8 mouse cellular contexts compared by ENCODE assay signal in genomic region chr5:138085421-138085911, GRCm38 (mm10). TPM values are rescaled to one million over a fixed set of nuclear protein-coding genes. Genes with fewer than 3 reads are reported as not detected.
A peak's percentile ranks its signal among the peaks of the same experiment; 100 is the strongest.
DNase-seq lines count a peak whose midpoint lies in the region; ATAC-seq and TF ChIP-seq lines count a peak whose summit lies in the region.

No protein-coding gene starts in this region.

- H3K9ac ChIP-seq in heart, embryonic 12.5 days, result peak overlapping the region; percentile 100
- peak overlapping the region; percentile 98 for H3K9ac ChIP-seq in embryonic facial prominence, embryonic 14.5 days (ENCODE audit: low read depth, low read length)
- peak overlapping the region; percentile 98 for H3K9ac ChIP-seq in hindbrain, postnatal 0 days (replicated peaks; ENCODE audit: low read length)
- H3K9ac ChIP-seq in liver, embryonic 12.5 days, result peak overlapping the region; percentile 94
- peak overlapping the region; percentile 99 for H3K9ac ChIP-seq in neural tube, embryonic 11.5 days (ENCODE audit: low read length)

- peak overlapping the region; percentile 88 for H3K27ac ChIP-seq in heart, embryonic 12.5 days (ENCODE audit: poor library complexity, severe bottlenecking)
- H3K27ac ChIP-seq in embryonic facial prominence, embryonic 14.5 days (replicated peaks; ENCODE audit: low read depth, low read length), result peak overlapping the region; percentile 88
- H3K27ac ChIP-seq in hindbrain, postnatal 0 days, result peak overlapping the region; percentile 95
- H3K27ac ChIP-seq in liver, embryonic 12.5 days, result peak overlapping the region; percentile 83
- H3K27ac ChIP-seq in neural tube, embryonic 11.5 days (ENCODE audit: low read depth, low read length), result peak overlapping the region; percentile 90

- peaks cover 12% of the 10 kb centered on the region for H3K36me3 ChIP-seq in heart, embryonic 12.5 days
- peaks cover 28% of the 10 kb centered on the region for H3K36me3 ChIP-seq in G1E (replicated peaks)
- peaks cover 23% of the 10 kb centered on the region for H3K36me3 ChIP-seq in embryonic facial prominence, embryonic 14.5 days (ENCODE audit: control insufficient read depth, insufficient read depth, low read length)
- no peaks in the 10 kb centered on the region for H3K36me3 ChIP-seq in hindbrain, postnatal 0 days (ENCODE audit: insufficient read depth, low read length)
- peaks cover 15% of the 10 kb centered on the region for H3K36me3 ChIP-seq in liver, embryonic 12.5 days
- H3K36me3 ChIP-seq in neural tube, embryonic 11.5 days (ENCODE audit: control insufficient read depth, insufficient read depth, low read length), result no peaks in the 10 kb centered on the region; the same call in none of the 2 replicates

- H3K4me2 ChIP-seq in heart, embryonic 12.5 days, result peak overlapping the region; percentile 94
- peak overlapping the region; percentile 75 for H3K4me2 ChIP-seq in embryonic facial prominence, embryonic 14.5 days (ENCODE audit: low read depth, low read length)
- peak overlapping the region; percentile 69 for H3K4me2 ChIP-seq in hindbrain, postnatal 0 days (ENCODE audit: low read depth, low read length)
- H3K4me2 ChIP-seq in liver, embryonic 12.5 days, result peak overlapping the region; percentile 82
- H3K4me2 ChIP-seq in neural tube, embryonic 11.5 days (ENCODE audit: low read depth), result peak overlapping the region; percentile 60

- 0 out of 2 replicates have a peak, but pooled peaks have one; percentile 7 for ATAC-seq in heart, embryonic 12.5 days (ENCODE audit: insufficient number of reproducible peaks, low FRiP score)
- ATAC-seq in G1E (ENCODE audit: extremely low read depth, insufficient number of reproducible peaks, low FRiP score, poor library complexity, severe bottlenecking), result no peak
- no peak for ATAC-seq in embryonic facial prominence, embryonic 14.5 days (ENCODE audit: low read depth)
- no peak; the same call in none of the 2 replicates for ATAC-seq in hindbrain, postnatal 0 days
- ATAC-seq in liver, embryonic 12.5 days, result no peak; the same call in 1 of the 2 replicates
- ATAC-seq in neural tube, embryonic 11.5 days (ENCODE audit: insufficient read depth, low FRiP score, low TSS enrichment), result no peak
- ATAC-seq in monocyte, adult 5-6 weeks (replicated peaks; ENCODE audit: insufficient number of reproducible peaks, low FRiP score, low TSS enrichment, poor library complexity, severe bottlenecking), result no peak; the same call in 1 of the 2 replicates

- no peak for DNase-seq in heart, adult 11 months
- DNase-seq in G1E (ENCODE audit: low spot score), result peak; percentile 16
- DNase-seq in embryonic facial prominence, embryonic 14.5 days (ENCODE audit: low spot score), result peak; percentile 7
- DNase-seq in hindbrain, postnatal 0 days (ENCODE audit: low spot score), result peak; percentile 37
- DNase-seq in neural tube, embryonic 11.5 days (ENCODE audit: low spot score), result no peak

- TF ChIP-seq CTCF in G1E (IDR thresholded peaks at IDR 0.05; ENCODE audit: low read depth, low read length), result no peak
- no peak for TF ChIP-seq CTCF in hindbrain, postnatal 0 days (IDR thresholded peaks at IDR 0.05; ENCODE audit: low read depth)

- no peaks in the 10 kb centered on the region for H3K27me3 ChIP-seq in heart, embryonic 12.5 days (replicated peaks)
- H3K27me3 ChIP-seq in G1E (ENCODE audit: insufficient read depth, low read length), result no peaks in the 10 kb centered on the region
- no peaks in the 10 kb centered on the region for H3K27me3 ChIP-seq in embryonic facial prominence, embryonic 14.5 days (replicated peaks; ENCODE audit: control insufficient read depth, insufficient read depth, low read length)
- H3K27me3 ChIP-seq in hindbrain, postnatal 0 days (ENCODE audit: insufficient read depth, low read length), result no peaks in the 10 kb centered on the region
- H3K27me3 ChIP-seq in liver, embryonic 12.5 days (replicated peaks), result no peaks in the 10 kb centered on the region
- H3K27me3 ChIP-seq in neural tube, embryonic 11.5 days (ENCODE audit: control insufficient read depth, insufficient read depth, low read length), result no peaks in the 10 kb centered on the region

- WGBS in heart, embryonic 12.5 days, result 0% methylated on average over 18 of the region's 18 CpGs
- WGBS in embryonic facial prominence, embryonic 14.5 days, result under 1% methylated on average over 18 of the region's 18 CpGs
- under 1% methylated on average over 18 of the region's 18 CpGs for WGBS in hindbrain, postnatal 0 days
- under 1% methylated on average over 18 of the region's 18 CpGs for WGBS in liver, embryonic 12.5 days (ENCODE audit: insufficient replicate concordance)
- under 1% methylated on average over 18 of the region's 18 CpGs for WGBS in neural tube, embryonic 11.5 days

- peaks cover 3% of the 10 kb centered on the region; the same call in 1 of the 2 replicates for H3K4me1 ChIP-seq in heart, embryonic 12.5 days (replicated peaks)
- H3K4me1 ChIP-seq in G1E (ENCODE audit: insufficient read depth, low read depth, low read length), result peaks cover 33% of the 10 kb centered on the region
- peaks cover 8% of the 10 kb centered on the region for H3K4me1 ChIP-seq in embryonic facial prominence, embryonic 14.5 days (ENCODE audit: control insufficient read depth, insufficient read depth, low read length)
- H3K4me1 ChIP-seq in hindbrain, postnatal 0 days (ENCODE audit: insufficient read depth, low read length), result no peaks in the 10 kb centered on the region
- peaks cover 52% of the 10 kb centered on the region for H3K4me1 ChIP-seq in liver, embryonic 12.5 days
- H3K4me1 ChIP-seq in neural tube, embryonic 11.5 days (ENCODE audit: control insufficient read depth, insufficient read depth, low read length), result peaks cover 4% of the 10 kb centered on the region; the same call in 1 of the 2 replicates

- H3K4me3 ChIP-seq in heart, embryonic 12.5 days, result peak overlapping the region; percentile 97
- peak overlapping the region; percentile 96 for H3K4me3 ChIP-seq in G1E (ENCODE audit: low read depth, low read length)
- peak overlapping the region; percentile 95 for H3K4me3 ChIP-seq in embryonic facial prominence, embryonic 14.5 days (ENCODE audit: low read depth, low read length)
- peak overlapping the region; percentile 99 for H3K4me3 ChIP-seq in hindbrain, postnatal 0 days (ENCODE audit: low read length)
- H3K4me3 ChIP-seq in liver, embryonic 12.5 days, result peak overlapping the region; percentile 95
- H3K4me3 ChIP-seq in neural tube, embryonic 11.5 days (ENCODE audit: low read depth, low read length), result peak overlapping the region; percentile 79

- no peaks in the 10 kb centered on the region for H3K9me3 ChIP-seq in heart, embryonic 12.5 days (replicated peaks)
- H3K9me3 ChIP-seq in G1E (replicated peaks), result no peaks in the 10 kb centered on the region
- H3K9me3 ChIP-seq in embryonic facial prominence, embryonic 14.5 days (ENCODE audit: control insufficient read depth, low read length), result no peaks in the 10 kb centered on the region
- no peaks in the 10 kb centered on the region for H3K9me3 ChIP-seq in hindbrain, postnatal 0 days (ENCODE audit: low read length)
- H3K9me3 ChIP-seq in liver, embryonic 12.5 days (replicated peaks), result no peaks in the 10 kb centered on the region
- no peaks in the 10 kb centered on the region for H3K9me3 ChIP-seq in neural tube, embryonic 11.5 days (ENCODE audit: control insufficient read depth, low read length)

RNA-seq across cellular contexts. Expression of gene Zkscan1, which starts 0.6 kb away (rescaled TPM):
- polyA plus RNA-seq in heart, embryonic 12.5 days (2016; fragmentation: Nextera tagmentation; extraction: Ambion mirVana), result 15.7 and 15.9 TPM in 2 replicates
- total RNA-seq in G1E (2014; fragmentation: Nextera tagmentation) (57.8 and 66.5 TPM in 2 replicates), G1E (2017) (22.2 and 26.7 TPM in 2 replicates)
- polyA plus RNA-seq in G1E (2012), result 2.0 and 2.4 TPM in 2 replicates
- polyA plus RNA-seq in embryonic facial prominence, embryonic 14.5 days (2014; fragmentation: Nextera tagmentation; extraction: Ambion mirVana), result 23.5 and 25.8 TPM in 2 replicates
- total RNA-seq in hindbrain, postnatal 0 days (2014; rRNA removed), result 36.8 and 37.8 TPM in 2 replicates
- 11.7 and 12.0 TPM in 2 replicates for polyA plus RNA-seq in hindbrain, postnatal 0 days (2015; fragmentation: Nextera tagmentation; extraction: Ambion mirVana)
- polyA plus RNA-seq in liver, embryonic 12.5 days (2016; fragmentation: Nextera tagmentation; extraction: Ambion mirVana), result 7.3 and 8.2 TPM in 2 replicates
- polyA plus RNA-seq in neural tube, embryonic 11.5 days (2014; fragmentation: Nextera tagmentation; extraction: Ambion mirVana), result 43.8 and 45.1 TPM in 2 replicates
- total RNA-seq in monocyte, adult 5-6 weeks (2017), result 13.7 to 19.2 TPM (median 14.7 TPM) in 3 replicates

RNA-seq across cellular contexts. Expression of gene Zscan21, which starts 31.2 kb away (rescaled TPM):
- polyA plus RNA-seq in heart, embryonic 12.5 days (2016; fragmentation: Nextera tagmentation; extraction: Ambion mirVana), result 37.6 and 38.1 TPM in 2 replicates
- total RNA-seq in G1E (2014; fragmentation: Nextera tagmentation), result 24.5 and 33.7 TPM in 2 replicates
- total RNA-seq in G1E (2017), result 14.1 and 15.6 TPM in 2 replicates
- polyA plus RNA-seq in G1E (2012), result 1.2 and 2.8 TPM in 2 replicates
- 52.8 and 63.5 TPM in 2 replicates for polyA plus RNA-seq in embryonic facial prominence, embryonic 14.5 days (2014; fragmentation: Nextera tagmentation; extraction: Ambion mirVana)
- 14.7 and 15.4 TPM in 2 replicates for total RNA-seq in hindbrain, postnatal 0 days (2014; rRNA removed)
- polyA plus RNA-seq in hindbrain, postnatal 0 days (2015; fragmentation: Nextera tagmentation; extraction: Ambion mirVana), result 50.3 and 52.1 TPM in 2 replicates
- polyA plus RNA-seq in liver, embryonic 12.5 days (2016; fragmentation: Nextera tagmentation; extraction: Ambion mirVana), result 19.0 and 19.6 TPM in 2 replicates
- polyA plus RNA-seq in neural tube, embryonic 11.5 days (2014; fragmentation: Nextera tagmentation; extraction: Ambion mirVana), result 126 and 128 TPM in 2 replicates
- total RNA-seq in monocyte, adult 5-6 weeks (2017), result 6.9 to 14.7 TPM (median 7.6 TPM) in 3 replicates

RNA-seq across cellular contexts. Expression of gene Smok3c, which starts 32.5 kb away (rescaled TPM):
- polyA plus RNA-seq in heart, embryonic 12.5 days (2016; fragmentation: Nextera tagmentation; extraction: Ambion mirVana), result not detected in 2 replicates
- total RNA-seq in G1E (2014; fragmentation: Nextera tagmentation) (not detected in 2 replicates), G1E (2017) (0.11 TPM in 1 of 2 replicates, not detected in the other)
- not detected in 2 replicates for polyA plus RNA-seq in G1E (2012)
- not detected in 2 replicates for polyA plus RNA-seq in embryonic facial prominence, embryonic 14.5 days (2014; fragmentation: Nextera tagmentation; extraction: Ambion mirVana)
- not detected in 2 replicates for total RNA-seq in hindbrain, postnatal 0 days (2014; rRNA removed)
- polyA plus RNA-seq in hindbrain, postnatal 0 days (2015; fragmentation: Nextera tagmentation; extraction: Ambion mirVana), result not detected in 2 replicates
- polyA plus RNA-seq in liver, embryonic 12.5 days (2016; fragmentation: Nextera tagmentation; extraction: Ambion mirVana), result not detected in 2 replicates
- not detected in 2 replicates for polyA plus RNA-seq in neural tube, embryonic 11.5 days (2014; fragmentation: Nextera tagmentation; extraction: Ambion mirVana)
- total RNA-seq in monocyte, adult 5-6 weeks (2017), result not detected in 3 replicates

Comparison
In these comparisons a context has a peak if more than half of its experiments do, and no peak if none do; other contexts are left out.
1. DNase-seq: peak in G1E (single experiment), embryonic facial prominence, embryonic 14.5 days (single experiment) and hindbrain, postnatal 0 days (single experiment); none in heart, adult 11 months (single experiment) and neural tube, embryonic 11.5 days (single experiment).
2. Peak in every context shown above with its lines, with median percentiles within 50 percentile points of each other: H3K27ac ChIP-seq, H3K4me2 ChIP-seq, H3K4me3 ChIP-seq and H3K9ac ChIP-seq.